Mouse (Mus musculus) megakaryocyte, embryonic 14.5 days (primary cell): ENCODE results near the gene Jmjd1c. TPM values are rescaled to one million over a fixed set of nuclear protein-coding genes. Genes with fewer than 3 reads are reported as not detected.

ENCODE experiments used
- H3K27me3 ChIP-seq: replicated peaks from 2 replicates; pipeline ENCODE3; 2012; ENCODE audit warnings: inconsistent platforms
- H3K36me3 ChIP-seq: replicated peaks from 2 replicates; pipeline ENCODE3; 2012; ENCODE audit warnings: low read length, inconsistent platforms, mixed read lengths
- H3K4me1 ChIP-seq: 2 replicates; pipeline ENCODE4 v1.6.1; 2012; ENCODE audit warnings: inconsistent platforms
- H3K4me3 ChIP-seq: replicated peaks from 2 replicates; pipeline ENCODE3; 2012; ENCODE audit warnings: moderate library complexity, mild to moderate bottlenecking, inconsistent platforms
- H3K9me3 ChIP-seq: 2 replicates; pipeline ENCODE4 v1.6.1; 2012; ENCODE audit warnings: inconsistent platforms
- FLI1 ChIP-seq: IDR thresholded peaks from 2 replicates; pipeline ENCODE4 v1.6.1; 2012; ENCODE audit warnings: low read length, inconsistent platforms, mixed read lengths
- GATA1 ChIP-seq: IDR thresholded peaks from 3 replicates; pipeline ENCODE4 v1.6.1; 2012; ENCODE audit warnings: mixed read lengths, low read length, inconsistent platforms, borderline replicate concordance
- polyA plus RNA-seq: library from polyadenylated mRNA; stranded (reverse); fragments of >175 nt; gene quantifications from 2 replicates; pipeline ENCODE4 v1.2.3, GENCODE M21; 2012; ENCODE audit warnings: low replicate concordance; ENCODE audit not compliant: insufficient read depth

The Jmjd1c gene
- polyA plus RNA-seq, 1 experiment = 0.47 TPM

DNA sequence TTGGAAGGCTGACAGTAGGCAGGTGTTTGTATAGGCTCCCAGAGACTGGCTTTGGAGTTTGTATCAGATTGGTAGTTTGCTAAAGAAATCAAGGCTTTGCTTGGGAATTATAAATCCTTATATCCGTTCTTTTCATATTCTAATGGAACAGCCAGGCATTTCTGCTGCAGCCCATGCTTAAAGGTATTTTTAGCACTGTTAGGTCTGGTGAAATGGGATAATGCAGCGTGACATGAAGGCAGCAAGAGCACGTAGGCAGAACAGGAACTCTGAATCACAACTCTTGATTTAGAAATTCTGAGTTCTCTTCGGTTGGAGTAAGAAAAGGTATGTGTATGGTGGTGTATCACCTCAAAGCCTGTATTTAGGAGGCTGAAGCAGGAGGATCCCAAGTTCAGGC, 28.2 kb downstream of the Jmjd1c start:
- no peak for TF ChIP-seq FLI1
- no peak for TF ChIP-seq GATA1
- peaks cover 2% of the 10 kb centered on the region for H3K36me3 ChIP-seq
- peaks cover 9% of the 10 kb centered on the region for H3K27me3 ChIP-seq
- peaks cover 49% of the 10 kb centered on the region for H3K4me1 ChIP-seq
- no peak overlapping the region for H3K4me3 ChIP-seq
- H3K9me3 ChIP-seq = no peaks in the 10 kb centered on the region

DNA sequence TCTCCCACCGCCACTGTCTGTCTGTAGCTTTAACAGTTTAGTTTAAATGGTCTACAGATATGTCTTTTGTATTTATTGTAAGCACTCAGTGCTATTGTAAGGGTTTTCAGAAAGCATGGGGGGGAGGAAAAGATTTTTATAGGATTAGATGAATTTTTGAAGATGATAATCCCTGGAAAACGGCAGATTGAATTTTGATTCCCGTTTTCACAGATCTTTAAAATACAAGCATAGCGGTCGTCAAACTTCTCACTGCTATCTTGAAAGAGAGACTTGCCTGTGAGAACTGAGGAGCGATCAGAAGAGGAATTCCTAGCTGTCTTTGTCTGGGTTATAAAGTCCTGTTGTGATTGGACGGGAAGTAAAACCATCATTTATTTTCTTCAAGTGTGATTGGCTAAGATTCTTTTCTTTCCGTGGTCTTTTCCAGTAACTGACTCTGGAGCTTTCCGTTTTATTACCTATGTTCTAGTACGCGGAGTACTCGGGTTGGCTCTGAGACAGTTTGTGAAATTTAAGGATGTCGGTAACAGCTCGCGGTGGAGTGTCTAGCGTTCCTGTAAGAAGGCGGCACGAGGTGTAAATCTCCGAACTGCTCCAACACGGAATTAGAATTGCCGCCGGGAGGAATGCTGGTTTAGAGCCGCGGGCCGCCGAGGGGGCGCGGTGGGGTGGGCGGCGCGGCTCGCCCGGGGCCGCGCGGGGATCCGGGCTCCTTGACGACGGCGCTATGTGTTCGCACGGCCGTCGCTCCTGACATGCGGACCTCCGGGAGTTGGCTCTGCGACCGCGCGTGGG, 30.3 kb downstream of the Jmjd1c start:
- Histone ChIP-seq H3K9me3 (no peaks in the 10 kb centered on the region), H3K36me3 (peaks cover 2% of the 10 kb centered on the region), H3K4me1 (peaks cover 52% of the 10 kb centered on the region), H3K4me3 (peak overlapping the region; percentile 94), H3K27me3 (peaks cover 9% of the 10 kb centered on the region)
- TF ChIP-seq FLI1 = no peak
- TF ChIP-seq GATA1 = no peak

DNA sequence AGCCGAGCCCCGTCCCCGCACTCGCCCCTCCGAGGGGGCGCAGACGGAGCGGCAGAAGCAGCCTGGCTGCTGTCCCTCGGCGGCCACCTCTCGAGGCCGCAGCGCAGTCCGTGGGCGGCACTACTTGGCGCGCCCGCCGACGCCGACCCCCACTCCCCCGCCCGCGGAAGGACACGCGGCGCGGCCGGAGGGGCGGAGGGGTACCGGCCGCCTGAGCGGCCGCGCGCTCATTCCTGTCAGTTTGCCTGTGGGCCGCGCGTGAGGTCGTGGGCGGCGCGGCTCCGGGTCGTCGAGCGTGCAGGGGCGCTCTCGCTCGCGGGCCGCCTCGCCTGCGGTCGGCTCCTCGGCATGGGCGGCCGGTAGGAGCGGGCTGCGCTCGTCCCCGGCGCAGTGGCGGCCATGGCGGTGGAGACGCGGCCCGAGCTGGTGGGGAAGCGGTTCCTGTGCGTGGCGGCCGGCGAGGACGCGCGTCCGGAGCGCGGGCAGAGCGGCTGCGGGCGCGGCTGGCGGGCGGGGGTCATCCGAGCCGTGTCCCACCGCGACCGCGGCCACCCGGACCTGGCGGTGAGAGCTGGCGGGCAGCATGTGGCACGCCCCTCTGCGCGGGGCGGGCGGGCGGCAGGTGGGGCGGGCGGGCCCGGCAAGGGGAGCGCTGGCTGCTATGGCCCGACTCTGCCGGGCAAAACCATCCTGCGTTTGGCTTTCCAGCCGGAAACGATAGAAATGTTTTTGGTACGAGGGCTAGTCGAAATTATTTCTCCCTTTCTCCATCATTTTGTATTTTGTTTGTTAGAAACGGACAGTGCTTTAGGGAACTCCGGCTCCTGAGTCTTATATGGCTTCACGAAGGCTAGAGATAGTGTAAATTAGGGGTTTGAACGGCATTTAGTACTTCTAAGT, 31.2 kb downstream of the Jmjd1c start:
- peak overlapping the region; percentile 94 for H3K4me3 ChIP-seq
- no peaks in the 10 kb centered on the region for H3K9me3 ChIP-seq
- H3K27me3 ChIP-seq = peaks cover 9% of the 10 kb centered on the region
- no peaks in the 10 kb centered on the region for H3K36me3 ChIP-seq
- TF ChIP-seq FLI1 (no peak), GATA1 (no peak)
- peaks cover 57% of the 10 kb centered on the region for H3K4me1 ChIP-seq

DNA sequence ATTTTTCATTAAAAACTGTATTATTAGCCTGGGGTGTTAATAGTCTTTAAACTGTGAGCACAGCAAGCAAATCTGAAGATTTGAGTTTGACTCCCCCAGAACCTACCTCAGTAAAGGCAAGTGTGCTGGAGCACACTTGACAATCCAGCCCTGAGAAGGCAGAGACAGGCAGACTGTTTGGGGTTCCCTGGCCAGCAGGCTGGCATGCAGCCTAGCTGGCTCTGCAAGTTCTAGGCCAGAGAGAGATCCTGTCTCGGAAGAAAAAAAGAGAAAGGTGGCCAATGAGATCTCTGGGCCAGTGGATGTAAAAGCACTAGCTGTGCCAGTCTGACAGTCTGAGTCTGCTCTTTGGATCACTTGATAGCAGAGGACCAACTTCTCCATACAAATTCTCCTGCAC, 33.6 kb downstream of the Jmjd1c start:
- TF ChIP-seq FLI1 (no peak), GATA1 (no peak)
- H3K36me3 ChIP-seq = no peaks in the 10 kb centered on the region
- peaks cover 9% of the 10 kb centered on the region for H3K27me3 ChIP-seq
- H3K4me1 ChIP-seq = peaks cover 49% of the 10 kb centered on the region
- no peak overlapping the region for H3K4me3 ChIP-seq
- H3K9me3 ChIP-seq = no peaks in the 10 kb centered on the region

DNA sequence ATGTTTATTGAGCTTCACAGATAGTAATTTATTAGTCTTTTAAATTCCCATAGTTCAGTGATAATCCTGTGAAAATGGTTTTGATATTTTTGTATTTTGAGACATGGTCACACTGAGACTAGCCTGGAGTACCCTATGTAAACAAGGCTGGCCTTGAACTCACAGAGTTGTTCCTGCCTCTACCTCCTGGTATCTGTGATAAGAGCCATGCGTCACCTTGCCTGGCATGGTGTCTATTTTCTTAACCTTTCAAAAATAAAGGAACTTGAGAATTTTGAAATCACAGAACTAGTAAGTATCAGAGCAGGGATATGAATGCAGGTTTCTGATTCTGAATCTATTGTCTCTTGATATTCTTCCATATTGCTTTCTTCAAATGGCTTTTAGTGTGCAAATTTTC, 35.8 kb downstream of the Jmjd1c start:
- TF ChIP-seq FLI1 (no peak), GATA1 (no peak)
- Histone ChIP-seq H3K4me1 (peaks cover 34% of the 10 kb centered on the region), H3K4me3 (no peak overlapping the region), H3K36me3 (no peaks in the 10 kb centered on the region), H3K27me3 (peaks cover 6% of the 10 kb centered on the region), H3K9me3 (no peaks in the 10 kb centered on the region)

DNA sequence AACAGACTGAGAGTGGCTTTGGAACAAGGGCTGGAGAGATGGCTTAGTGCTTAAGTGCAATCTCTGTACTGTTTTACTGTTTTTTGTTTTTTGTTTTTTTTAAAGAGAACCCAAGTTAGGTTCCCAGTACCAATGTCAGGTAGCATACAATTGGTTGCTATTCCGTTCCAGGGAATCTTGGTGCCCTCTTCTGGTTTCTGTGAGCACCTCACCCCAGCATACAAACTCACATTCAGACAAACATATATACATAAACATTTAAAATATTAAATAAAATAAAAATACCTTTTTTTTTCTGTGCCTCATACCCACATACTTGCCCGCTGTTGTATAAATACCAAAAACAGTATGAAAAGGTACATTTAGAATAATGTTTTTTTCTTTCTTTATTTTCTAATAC, 38.4 kb downstream of the Jmjd1c start:
- Histone ChIP-seq H3K4me1 (peaks cover 34% of the 10 kb centered on the region), H3K9me3 (no peaks in the 10 kb centered on the region), H3K4me3 (no peak overlapping the region), H3K36me3 (no peaks in the 10 kb centered on the region), H3K27me3 (no peaks in the 10 kb centered on the region)
- TF ChIP-seq FLI1 = no peak
- TF ChIP-seq GATA1 = no peak

DNA sequence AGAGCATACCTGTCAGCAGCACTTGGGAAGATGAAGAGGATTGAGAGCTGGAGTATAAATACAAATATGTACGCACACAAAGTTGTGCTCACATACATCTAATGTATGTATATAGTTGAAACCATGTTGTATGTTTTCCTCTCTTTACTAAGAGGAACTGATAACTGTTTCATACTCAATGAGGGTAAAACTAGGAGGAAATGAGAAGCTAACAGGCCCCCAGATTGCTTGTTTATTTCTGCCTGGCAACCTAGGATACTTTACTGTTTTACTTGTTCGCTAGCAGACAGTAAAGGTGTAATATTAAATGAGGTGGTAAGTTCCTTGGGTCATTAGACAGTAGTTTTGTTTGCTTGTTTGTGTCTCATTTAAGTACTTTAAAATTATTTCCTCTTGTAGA, 41.5 kb downstream of the Jmjd1c start:
- H3K4me3 ChIP-seq = no peak overlapping the region
- peaks cover 19% of the 10 kb centered on the region; the same call in 1 of the 2 replicates for H3K4me1 ChIP-seq
- no peaks in the 10 kb centered on the region for H3K36me3 ChIP-seq
- H3K9me3 ChIP-seq = no peaks in the 10 kb centered on the region
- TF ChIP-seq GATA1 = no peak
- no peak for TF ChIP-seq FLI1
- no peaks in the 10 kb centered on the region for H3K27me3 ChIP-seq

DNA sequence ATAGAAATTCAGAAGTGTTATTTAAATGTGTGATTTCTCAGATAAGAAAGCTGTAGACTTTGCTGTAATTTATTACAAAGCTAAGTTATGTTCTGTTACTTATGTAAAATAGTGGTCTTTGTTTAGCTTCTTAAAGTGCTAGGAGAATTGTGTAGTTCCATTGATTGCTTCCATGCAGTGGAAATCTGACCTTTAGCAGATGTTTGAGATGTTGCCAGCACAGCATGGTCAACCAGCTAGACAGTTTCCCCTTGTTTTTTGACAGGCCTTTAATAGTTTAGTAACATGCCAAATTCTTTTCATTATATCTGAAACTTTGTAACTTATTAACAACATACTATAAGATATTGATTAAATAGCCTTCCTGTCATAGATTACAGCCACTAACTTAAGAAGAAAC, 47.7 kb downstream of the Jmjd1c start:
- TF ChIP-seq FLI1 = no peak
- TF ChIP-seq GATA1 = no peak
- Histone ChIP-seq H3K9me3 (no peaks in the 10 kb centered on the region), H3K27me3 (no peaks in the 10 kb centered on the region), H3K36me3 (peaks cover 2% of the 10 kb centered on the region), H3K4me3 (no peak overlapping the region), H3K4me1 (peaks cover 16% of the 10 kb centered on the region; the same call in 1 of the 2 replicates)

DNA sequence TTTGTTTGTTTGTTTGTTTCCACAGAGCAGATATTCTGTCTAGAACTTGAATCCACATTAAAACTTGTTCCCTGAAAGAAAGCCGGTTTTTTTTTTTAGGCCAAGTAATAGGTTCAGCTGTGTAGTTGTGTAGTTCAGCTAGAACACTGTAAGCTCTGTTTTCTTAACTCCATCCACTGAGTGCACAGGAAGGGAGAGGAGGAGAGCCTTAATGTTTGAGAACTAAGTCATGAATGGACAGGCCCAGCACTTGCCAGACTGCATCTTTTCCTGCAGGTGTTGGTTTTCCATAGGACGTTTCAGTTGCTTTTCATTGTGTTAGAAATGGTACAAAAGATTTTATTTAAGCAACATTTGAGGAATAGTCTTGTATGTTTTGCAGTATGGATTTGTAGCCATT, 48.3 kb downstream of the Jmjd1c start:
- H3K4me3 ChIP-seq = no peak overlapping the region
- H3K9me3 ChIP-seq = no peaks in the 10 kb centered on the region
- no peaks in the 10 kb centered on the region for H3K27me3 ChIP-seq
- peaks cover 15% of the 10 kb centered on the region; the same call in 1 of the 2 replicates for H3K4me1 ChIP-seq
- no peak for TF ChIP-seq GATA1
- no peak for TF ChIP-seq FLI1
- peaks cover 2% of the 10 kb centered on the region for H3K36me3 ChIP-seq

DNA sequence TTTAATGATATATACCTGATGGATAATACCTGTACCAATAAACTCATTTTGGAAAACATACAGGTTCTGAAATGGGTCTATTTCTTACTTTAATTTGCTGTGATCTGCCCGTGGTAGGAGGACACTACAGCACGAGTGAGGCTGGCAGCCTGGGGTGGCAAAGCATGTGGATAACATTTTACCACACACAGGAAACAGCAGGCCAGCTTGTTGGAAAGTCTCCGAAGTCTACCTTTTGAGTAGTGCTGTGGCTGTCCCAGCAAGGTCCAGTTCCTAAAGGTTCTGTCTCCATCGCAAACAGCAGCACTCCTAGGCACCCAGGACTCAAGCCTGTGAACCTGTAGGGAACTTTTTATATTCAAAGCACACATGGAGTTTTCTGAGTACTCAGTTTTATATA, 49.7 kb downstream of the Jmjd1c start:
- H3K4me1 ChIP-seq = peaks cover 15% of the 10 kb centered on the region; the same call in 1 of the 2 replicates
- no peaks in the 10 kb centered on the region for H3K27me3 ChIP-seq
- peaks cover 6% of the 10 kb centered on the region for H3K36me3 ChIP-seq
- H3K4me3 ChIP-seq = no peak overlapping the region
- no peaks in the 10 kb centered on the region for H3K9me3 ChIP-seq
- TF ChIP-seq GATA1 (no peak), FLI1 (no peak)
